Mouse (Mus musculus): ENCODE results near the gene Gm17332. TPM values are rescaled to one million over a fixed set of nuclear protein-coding genes. Genes with fewer than 3 reads are reported as not detected.
A peak's percentile ranks its signal among the peaks of the same experiment; 100 is the strongest.

Gm17332 gene
- polyA plus RNA-seq (2015; fragmentation: Nextera tagmentation; extraction: Ambion mirVana): not detected in 2 replicates

- Histone ChIP-seq H3K4me2 (ENCODE audit: low read depth, low read length) (no peak within 1 kb of the TSS), H3K27me3 (ENCODE audit: control insufficient read depth, insufficient read depth, low read depth, low read length) (no peaks in the 10 kb centered on the region), H3K4me3 (ENCODE audit: low read depth, low read length) (no peak within 1 kb of the TSS), H3K9me3 (replicated peaks; ENCODE audit: control insufficient read depth, low read length) (no peaks in the 10 kb centered on the region; the same call in 1 of the 2 replicates), H3K27ac (ENCODE audit: low read length) (no peak within 1 kb of the TSS), H3K36me3 (ENCODE audit: control insufficient read depth, insufficient read depth) (no peaks in the 10 kb centered on the region), H3K9ac (ENCODE audit: low read depth, low read length) (no peak within 1 kb of the TSS), H3K4me1 (ENCODE audit: control insufficient read depth, low read depth, low read length) (no peaks in the 10 kb centered on the region)
- no peak for ATAC-seq (ENCODE audit: low read depth)
These were observed at the start of gene Gm17332 for GRCm38 (mm10) chr11:31182362-31182761. Gm17332 (minus strand) TSS chr11:31182462.

DNA sequence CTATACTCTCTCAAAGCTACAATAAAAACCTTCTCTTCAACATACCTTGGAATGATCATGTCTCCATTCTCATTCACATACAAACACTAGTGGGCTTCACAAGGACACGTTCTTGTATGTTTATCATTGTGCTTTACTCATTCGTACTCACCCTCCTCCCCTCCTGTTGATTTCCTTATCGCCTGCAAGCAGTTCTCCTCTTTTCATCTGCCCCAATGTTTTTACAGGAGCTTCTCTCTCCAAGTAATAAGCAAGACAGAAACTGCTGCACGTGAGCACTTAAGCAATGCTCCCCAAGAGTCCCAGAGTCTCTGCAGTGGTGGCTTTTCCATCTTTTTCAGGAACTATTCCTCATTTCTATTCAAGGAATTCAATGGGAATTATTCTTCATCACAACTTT, 47.7 kb upstream of the Gm17332 start:
- WGBS (ENCODE audit: insufficient replicate concordance): 38% methylated on average over 4 of the region's 4 CpGs
- H3K4me1 ChIP-seq (ENCODE audit: control insufficient read depth, low read depth, low read length): no peaks in the 10 kb centered on the region
- ATAC-seq (ENCODE audit: low read depth): no peak

DNA sequence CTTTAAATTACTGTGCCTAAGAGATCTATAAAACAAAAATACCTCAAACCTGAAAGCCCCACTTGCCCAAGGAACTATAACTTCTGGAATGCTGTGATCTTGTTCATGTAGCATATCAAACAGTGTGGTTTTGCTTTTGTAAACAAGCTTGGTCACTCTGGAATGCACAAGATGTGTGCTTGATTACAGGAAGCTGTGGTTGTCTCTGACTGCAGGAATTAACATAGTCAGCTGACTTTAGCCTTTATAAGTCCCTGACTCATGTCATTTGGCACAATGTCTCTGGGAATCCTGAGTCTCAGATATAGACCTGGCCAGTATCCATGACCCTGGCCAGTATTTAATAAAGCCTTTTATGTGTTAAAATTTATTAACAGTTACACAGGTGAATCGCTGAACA, 43.1 kb upstream of the Gm17332 start:
- H3K4me1 ChIP-seq (ENCODE audit: control insufficient read depth, low read depth, low read length): no peaks in the 10 kb centered on the region
- H3K27me3 ChIP-seq (ENCODE audit: control insufficient read depth, insufficient read depth, low read depth, low read length): no peaks in the 10 kb centered on the region
- no peak overlapping the region for H3K4me3 ChIP-seq (ENCODE audit: low read depth, low read length)
- no peak for ATAC-seq (ENCODE audit: low read depth)
- no peak overlapping the region for H3K9ac ChIP-seq (ENCODE audit: low read depth, low read length)
- H3K27ac ChIP-seq (ENCODE audit: low read length): no peak overlapping the region
- H3K9me3 ChIP-seq (replicated peaks; ENCODE audit: control insufficient read depth, low read length): no peaks in the 10 kb centered on the region
- H3K4me2 ChIP-seq (ENCODE audit: low read depth, low read length): no peak overlapping the region
- H3K36me3 ChIP-seq (ENCODE audit: control insufficient read depth, insufficient read depth): no peaks in the 10 kb centered on the region
- 62% methylated on average over 1 of the region's 1 CpGs for WGBS (ENCODE audit: insufficient replicate concordance)

More for the DNA sequence above, 47.7 kb upstream of the Gm17332 start:
- no peak overlapping the region for H3K27ac ChIP-seq (ENCODE audit: low read length)
- no peaks in the 10 kb centered on the region for H3K36me3 ChIP-seq (ENCODE audit: control insufficient read depth, insufficient read depth)
- no peak overlapping the region for H3K9ac ChIP-seq (ENCODE audit: low read depth, low read length)
- no peaks in the 10 kb centered on the region for H3K27me3 ChIP-seq (ENCODE audit: control insufficient read depth, insufficient read depth, low read depth, low read length)
- no peak overlapping the region for H3K4me2 ChIP-seq (ENCODE audit: low read depth, low read length)
- H3K9me3 ChIP-seq (replicated peaks; ENCODE audit: control insufficient read depth, low read length): no peaks in the 10 kb centered on the region
- no peak overlapping the region for H3K4me3 ChIP-seq (ENCODE audit: low read depth, low read length)

GRCm38 (mm10) chr11:31218009-31218408, 35.7 kb upstream of the Gm17332 start:
- Histone ChIP-seq H3K4me1 (ENCODE audit: control insufficient read depth, low read depth, low read length) (no peaks in the 10 kb centered on the region), H3K36me3 (ENCODE audit: control insufficient read depth, insufficient read depth) (no peaks in the 10 kb centered on the region), H3K4me2 (ENCODE audit: low read depth, low read length) (no peak overlapping the region), H3K9ac (ENCODE audit: low read depth, low read length) (no peak overlapping the region), H3K27me3 (ENCODE audit: control insufficient read depth, insufficient read depth, low read depth, low read length) (no peaks in the 10 kb centered on the region), H3K4me3 (ENCODE audit: low read depth, low read length) (no peak overlapping the region), H3K27ac (ENCODE audit: low read length) (no peak overlapping the region), H3K9me3 (replicated peaks; ENCODE audit: control insufficient read depth, low read length) (no peaks in the 10 kb centered on the region)
- no peak for ATAC-seq (ENCODE audit: low read depth)

DNA sequence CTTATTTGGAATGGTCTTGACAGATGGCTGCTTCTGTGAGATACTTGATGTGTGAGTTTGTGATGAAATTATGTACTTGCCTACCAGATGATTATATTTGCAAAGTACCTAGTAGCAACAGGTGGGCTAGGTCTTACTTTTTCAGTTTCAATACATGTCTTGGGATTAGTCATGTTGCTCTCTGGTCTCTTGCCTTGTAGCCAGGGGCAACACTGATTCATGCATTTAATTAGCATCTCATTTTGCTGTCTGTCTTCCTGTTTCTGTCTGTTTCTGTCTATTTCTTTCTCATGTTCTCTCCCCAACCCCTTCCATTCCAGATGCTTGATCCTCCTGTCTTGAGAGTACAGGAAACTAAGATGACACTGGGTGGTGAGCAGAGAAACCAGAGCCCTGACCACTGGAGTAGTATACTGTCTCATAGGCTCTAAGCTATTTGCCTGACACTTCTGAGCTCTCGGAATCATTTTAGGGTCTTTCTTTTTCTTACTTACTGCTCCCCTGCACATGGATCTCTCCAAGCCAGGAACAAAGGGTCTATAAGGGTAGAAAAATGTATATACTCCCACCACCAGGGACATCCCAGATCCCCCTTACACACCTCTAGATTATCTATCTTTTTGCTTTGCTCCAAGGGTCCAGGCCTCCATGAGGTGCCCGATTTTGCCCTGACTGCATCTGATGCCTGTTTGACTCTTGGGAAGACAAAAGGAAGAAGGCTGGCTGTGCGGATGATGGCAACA, 13.5 kb upstream of the Gm17332 start:
- Histone ChIP-seq H3K27ac (ENCODE audit: low read length) (no peak overlapping the region), H3K36me3 (ENCODE audit: control insufficient read depth, insufficient read depth) (no peaks in the 10 kb centered on the region), H3K4me1 (ENCODE audit: control insufficient read depth, low read depth, low read length) (no peaks in the 10 kb centered on the region), H3K4me3 (ENCODE audit: low read depth, low read length) (no peak overlapping the region), H3K9ac (ENCODE audit: low read depth, low read length) (no peak overlapping the region), H3K4me2 (ENCODE audit: low read depth, low read length) (no peak overlapping the region), H3K9me3 (replicated peaks; ENCODE audit: control insufficient read depth, low read length) (no peaks in the 10 kb centered on the region), H3K27me3 (ENCODE audit: control insufficient read depth, insufficient read depth, low read depth, low read length) (no peaks in the 10 kb centered on the region)
- 61% methylated on average over 3 of the region's 3 CpGs for WGBS (ENCODE audit: insufficient replicate concordance)
- no peak for ATAC-seq (ENCODE audit: low read depth)

- no peak overlapping the region for H3K27ac ChIP-seq (ENCODE audit: low read length)
- H3K27me3 ChIP-seq (ENCODE audit: control insufficient read depth, insufficient read depth, low read depth, low read length): no peaks in the 10 kb centered on the region
- H3K9me3 ChIP-seq (replicated peaks; ENCODE audit: control insufficient read depth, low read length): no peaks in the 10 kb centered on the region
- no peaks in the 10 kb centered on the region for H3K36me3 ChIP-seq (ENCODE audit: control insufficient read depth, insufficient read depth)
- H3K9ac ChIP-seq (ENCODE audit: low read depth, low read length): no peak overlapping the region
- no peaks in the 10 kb centered on the region for H3K4me1 ChIP-seq (ENCODE audit: control insufficient read depth, low read depth, low read length)
- no peak overlapping the region for H3K4me3 ChIP-seq (ENCODE audit: low read depth, low read length)
- ATAC-seq (ENCODE audit: low read depth): no peak
- H3K4me2 ChIP-seq (ENCODE audit: low read depth, low read length): no peak overlapping the region
- 58% methylated on average over 2 of the region's 2 CpGs for WGBS (ENCODE audit: insufficient replicate concordance)
These were observed 12.5 kb upstream of the Gm17332 start for GRCm38 (mm10) chr11:31194761-31195160.

- Histone ChIP-seq H3K36me3 (ENCODE audit: control insufficient read depth, insufficient read depth) (no peaks in the 10 kb centered on the region), H3K4me3 (ENCODE audit: low read depth, low read length) (peak overlapping the region; percentile 28; the same call in 1 of the 2 replicates), H3K9me3 (replicated peaks; ENCODE audit: control insufficient read depth, low read length) (no peaks in the 10 kb centered on the region), H3K4me2 (ENCODE audit: low read depth, low read length) (peak overlapping the region; percentile 43; the same call in 1 of the 2 replicates), H3K27ac (ENCODE audit: low read length) (no peak overlapping the region; the same call in 1 of the 2 replicates), H3K4me1 (ENCODE audit: control insufficient read depth, low read depth, low read length) (no peaks in the 10 kb centered on the region), H3K9ac (ENCODE audit: low read depth, low read length) (no peak overlapping the region), H3K27me3 (ENCODE audit: control insufficient read depth, insufficient read depth, low read depth, low read length) (no peaks in the 10 kb centered on the region)
- ATAC-seq (ENCODE audit: low read depth): peak; percentile 91
- WGBS (ENCODE audit: insufficient replicate concordance): 16% methylated on average over 4 of the region's 4 CpGs
These were observed 12.1 kb downstream of the Gm17332 start for GRCm38 (mm10) chr11:31170052-31170646.

DNA sequence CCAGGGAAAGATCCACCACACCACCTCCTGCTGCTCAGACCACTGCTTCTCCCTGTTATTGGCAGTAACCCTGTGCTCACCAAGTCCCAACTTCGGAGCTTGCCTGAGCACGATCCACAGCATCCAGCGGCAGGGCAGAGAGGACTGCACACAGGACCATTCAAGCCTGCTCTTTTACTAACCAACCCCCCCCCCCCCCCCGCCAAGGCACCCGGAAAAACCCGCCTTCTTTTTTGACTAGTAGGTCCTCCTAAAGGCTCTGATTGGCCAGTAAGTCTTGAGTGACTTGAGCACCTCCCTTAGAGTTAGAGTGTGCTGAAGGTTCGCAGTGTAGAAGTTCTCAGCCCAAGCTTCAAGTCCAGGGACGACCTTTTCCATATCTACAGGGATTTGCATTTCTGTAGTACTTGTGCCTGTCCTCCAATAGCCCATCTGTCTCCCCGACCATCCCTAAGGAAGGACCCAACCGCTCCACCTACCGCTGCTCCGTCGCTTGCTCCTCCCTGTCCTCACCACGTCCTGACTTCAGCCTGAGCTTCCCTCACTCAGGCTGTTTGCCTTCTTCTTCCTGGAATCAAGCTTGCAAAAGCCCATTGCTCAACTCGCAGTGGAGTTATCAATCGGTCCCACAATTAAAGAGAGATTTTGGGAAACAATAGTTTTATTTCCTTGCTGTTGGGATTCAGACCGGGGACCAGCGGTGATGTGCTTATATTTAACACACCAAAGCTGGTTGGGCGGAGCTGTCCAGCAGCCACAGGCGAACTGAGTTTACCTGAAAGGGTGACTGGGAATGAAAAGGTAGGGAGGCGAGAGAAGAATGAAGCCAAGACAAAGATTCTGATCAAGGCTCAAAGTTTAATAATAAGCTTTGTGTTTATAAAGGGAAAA, 12.9 kb downstream of the Gm17332 start:
- WGBS (ENCODE audit: insufficient replicate concordance): 5% methylated on average over 20 of the region's 21 CpGs
- Histone ChIP-seq H3K9me3 (replicated peaks; ENCODE audit: control insufficient read depth, low read length) (no peaks in the 10 kb centered on the region), H3K9ac (ENCODE audit: low read depth, low read length) (0 out of 2 replicates have a peak overlapping the region, but pooled peaks have one; percentile 30), H3K4me3 (ENCODE audit: low read depth, low read length) (peak overlapping the region; percentile 28), H3K27ac (ENCODE audit: low read length) (peak overlapping the region; percentile 6; the same call in 1 of the 2 replicates), H3K4me1 (ENCODE audit: control insufficient read depth, low read depth, low read length) (no peaks in the 10 kb centered on the region), H3K27me3 (ENCODE audit: control insufficient read depth, insufficient read depth, low read depth, low read length) (no peaks in the 10 kb centered on the region), H3K4me2 (ENCODE audit: low read depth, low read length) (peak overlapping the region; percentile 43), H3K36me3 (ENCODE audit: control insufficient read depth, insufficient read depth) (no peaks in the 10 kb centered on the region)
- ATAC-seq (ENCODE audit: low read depth): peak; percentile 66
